Mouse (Mus musculus): ENCODE results near the gene Zkscan16. TPM values are rescaled to one million over a fixed set of nuclear protein-coding genes. Genes with fewer than 3 reads are reported as not detected.

Zkscan16 gene
- total RNA-seq (2021): not detected
- long read RNA-seq, experiment 1: 0 reads
- long read RNA-seq, experiment 2: 0 reads

GRCm38 (mm10) chr4:58943420-58944205, at the start of gene Zkscan16:
Zkscan16 (plus strand) TSS chr4:58943628.
- DNase-seq: peak; percentile 72 to 80
- intact Hi-C loops (cut with DNase I): no loop called here

- intact Hi-C loops (cut with DNase I): no loop called here
- no peak for DNase-seq
Measured at GRCm38 (mm10) chr4:58894399-58894798, 49.0 kb upstream of the Zkscan16 start.

- intact Hi-C loops (cut with DNase I): no loop called here
- DNase-seq: no peak
Measured at GRCm38 (mm10) chr4:58897436-58897835, 46.0 kb upstream of the Zkscan16 start.

GRCm38 (mm10) chr4:58898318-58898717, 45.1 kb upstream of the Zkscan16 start:
- intact Hi-C loops (cut with DNase I): no loop called here
- DNase-seq: no peak

- no peak for DNase-seq
- intact Hi-C loops (cut with DNase I): no loop called here
Measured at GRCm38 (mm10) chr4:58907453-58907852, 36.0 kb upstream of the Zkscan16 start.

- intact Hi-C loops (cut with DNase I): loop anchor here (5.0 kb wide), 1 partner anchor 92 kb away; the partner anchor contains the start of gene Gm20503
- DNase-seq: no peak
Measured at GRCm38 (mm10) chr4:58910175-58911068, 33.0 kb upstream of the Zkscan16 start.

GRCm38 (mm10) chr4:58911069-58911830, 32.2 kb upstream of the Zkscan16 start:
- peak; percentile 67 to 72 for DNase-seq
- intact Hi-C loops (cut with DNase I): loop anchor here (5.0 kb wide), 1 partner anchor 91 kb away; the partner anchor contains the start of gene Gm20503

GRCm38 (mm10) chr4:58911831-58912628, 31.4 kb upstream of the Zkscan16 start:
- intact Hi-C loops (cut with DNase I): loop anchor here (5.0 kb wide), 1 partner anchor 90 kb away; the partner anchor contains the start of gene Gm20503
- DNase-seq: peak; percentile 78

GRCm38 (mm10) chr4:58912629-58913335, 30.6 kb upstream of the Zkscan16 start, which contains the start of gene Ecpas:
Ecpas (minus strand) TSS chr4:58912749.
- intact Hi-C loops (cut with DNase I): loop anchor here (5.0 kb wide), 1 partner anchor 90 kb away; the partner anchor contains the start of gene Gm20503
- peak; percentile 84 to 86 for DNase-seq

GRCm38 (mm10) chr4:58913336-58914026, 29.9 kb upstream of the Zkscan16 start:
- intact Hi-C loops (cut with DNase I): loop anchor here (5.0 kb wide), 1 partner anchor 89 kb away; the partner anchor contains the start of gene Gm20503
- DNase-seq: no peak

GRCm38 (mm10) chr4:58915081-58915826, 28.2 kb upstream of the Zkscan16 start:
- DNase-seq: no peak
- intact Hi-C loops (cut with DNase I): no loop called here

- no peak for DNase-seq
- intact Hi-C loops (cut with DNase I): no loop called here
Measured at GRCm38 (mm10) chr4:58923933-58924332, 19.5 kb upstream of the Zkscan16 start.

- DNase-seq: no peak
- intact Hi-C loops (cut with DNase I): no loop called here
Measured at GRCm38 (mm10) chr4:58925664-58926063, 17.8 kb upstream of the Zkscan16 start.

- no peak for DNase-seq
- intact Hi-C loops (cut with DNase I): no loop called here
Measured at GRCm38 (mm10) chr4:58926120-58926519, 17.3 kb upstream of the Zkscan16 start.

- no peak for DNase-seq
- intact Hi-C loops (cut with DNase I): no loop called here
Measured at GRCm38 (mm10) chr4:58927661-58928060, 15.8 kb upstream of the Zkscan16 start.

- DNase-seq: no peak
- intact Hi-C loops (cut with DNase I): no loop called here
Measured at GRCm38 (mm10) chr4:58932541-58932940, 10.9 kb upstream of the Zkscan16 start.

GRCm38 (mm10) chr4:58934308-58934707, 9.1 kb upstream of the Zkscan16 start:
- no peak for DNase-seq
- intact Hi-C loops (cut with DNase I): no loop called here
